Mouse (Mus musculus): ENCODE results near the gene Col4a3bp. TPM values are rescaled to one million over a fixed set of nuclear protein-coding genes. Genes with fewer than 3 reads are reported as not detected.

The Col4a3bp gene
- polyA plus RNA-seq, 1 experiment from 2014 or later = 10.2 TPM

- Histone ChIP-seq H3K4me2 (ENCODE audit: low read depth, low read length) (no peak overlapping the region), H3K4me1 (ENCODE audit: control insufficient read depth, insufficient read depth, low read length) (0 out of 2 replicates have a peak, but pooled peaks cover 3% of the 10 kb centered on the region), H3K36me3 (ENCODE audit: control insufficient read depth, insufficient read depth, low read length) (no peaks in the 10 kb centered on the region), H3K27me3 (replicated peaks; ENCODE audit: control insufficient read depth, insufficient read depth, low read length) (no peaks in the 10 kb centered on the region), H3K4me3 (ENCODE audit: low read length) (no peak overlapping the region), H3K9me3 (ENCODE audit: control insufficient read depth, low read length) (no peaks in the 10 kb centered on the region), H3K9ac (ENCODE audit: low read depth, low read length) (no peak overlapping the region), H3K27ac (ENCODE audit: low read length) (no peak overlapping the region)
- ATAC-seq = no peak
- 8% methylated on average over 1 of the region's 1 CpGs for WGBS
These were observed 51.2 kb downstream of the Col4a3bp start for GRCm38 (mm10) chr13:96593621-96594020.

DNA sequence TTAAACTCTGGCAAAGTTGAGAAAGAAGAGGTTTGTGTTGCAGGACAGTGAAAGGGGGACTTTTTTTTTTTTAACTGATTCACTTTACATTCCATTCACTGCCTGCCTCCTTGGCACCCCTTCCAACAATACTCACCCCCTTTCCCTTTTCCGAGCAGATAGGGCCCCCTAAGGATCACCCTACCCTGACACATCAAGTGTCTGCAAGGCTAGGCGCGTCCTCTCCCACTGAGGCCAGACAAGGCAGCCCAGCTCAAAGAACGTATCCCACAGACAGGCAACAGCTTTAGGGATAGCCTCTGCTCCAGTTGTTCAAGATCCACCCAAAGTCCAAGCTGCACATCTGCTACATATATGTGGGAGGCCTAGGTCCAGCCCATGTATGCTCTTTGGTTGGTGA is 51.7 kb downstream of the Col4a3bp start:
- Histone ChIP-seq H3K27me3 (replicated peaks; ENCODE audit: control insufficient read depth, insufficient read depth, low read length) (no peaks in the 10 kb centered on the region), H3K9ac (ENCODE audit: low read depth, low read length) (no peak overlapping the region), H3K4me2 (ENCODE audit: low read depth, low read length) (no peak overlapping the region), H3K4me3 (ENCODE audit: low read length) (no peak overlapping the region), H3K27ac (ENCODE audit: low read length) (no peak overlapping the region), H3K9me3 (ENCODE audit: control insufficient read depth, low read length) (no peaks in the 10 kb centered on the region), H3K36me3 (ENCODE audit: control insufficient read depth, insufficient read depth, low read length) (no peaks in the 10 kb centered on the region), H3K4me1 (ENCODE audit: control insufficient read depth, insufficient read depth, low read length) (0 out of 2 replicates have a peak, but pooled peaks cover 3% of the 10 kb centered on the region)
- 85% methylated on average over 4 of the region's 4 CpGs for WGBS
- ATAC-seq = no peak

GRCm38 (mm10) chr13:96599182-96599581 is 56.8 kb downstream of the Col4a3bp start:
- H3K4me2 ChIP-seq (ENCODE audit: low read depth, low read length) = no peak overlapping the region
- no peaks in the 10 kb centered on the region for H3K27me3 ChIP-seq (replicated peaks; ENCODE audit: control insufficient read depth, insufficient read depth, low read length)
- H3K9me3 ChIP-seq (ENCODE audit: control insufficient read depth, low read length) = no peaks in the 10 kb centered on the region
- no peaks in the 10 kb centered on the region for H3K36me3 ChIP-seq (ENCODE audit: control insufficient read depth, insufficient read depth, low read length)
- H3K9ac ChIP-seq (ENCODE audit: low read depth, low read length) = no peak overlapping the region
- H3K4me3 ChIP-seq (ENCODE audit: low read length) = no peak overlapping the region
- WGBS = 83% methylated on average over 9 of the region's 9 CpGs
- H3K4me1 ChIP-seq (ENCODE audit: control insufficient read depth, insufficient read depth, low read length) = 0 out of 2 replicates have a peak, but pooled peaks cover under 1% of the 10 kb centered on the region
- no peak overlapping the region for H3K27ac ChIP-seq (ENCODE audit: low read length)
- no peak for ATAC-seq

DNA sequence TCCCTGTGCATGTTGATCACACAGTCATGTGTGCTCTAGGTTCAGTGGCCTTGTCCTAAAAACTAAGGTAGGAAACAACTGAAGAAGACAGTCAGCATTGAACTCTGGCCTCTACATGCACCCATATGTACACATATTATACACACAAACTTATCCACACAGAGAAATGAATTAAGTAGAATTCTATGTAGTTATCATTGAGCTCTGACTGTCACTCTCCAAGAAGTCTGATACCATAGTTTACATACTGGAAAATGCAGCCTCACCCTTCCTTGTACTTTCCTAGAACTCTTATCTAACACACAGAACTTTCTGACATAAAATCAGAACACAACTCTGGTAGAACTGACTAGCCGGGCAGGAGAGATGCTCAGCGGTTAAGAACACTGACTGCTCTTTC is 61.8 kb downstream of the Col4a3bp start:
- Histone ChIP-seq H3K36me3 (ENCODE audit: control insufficient read depth, insufficient read depth, low read length) (0 out of 2 replicates have a peak, but pooled peaks cover 2% of the 10 kb centered on the region), H3K9ac (ENCODE audit: low read depth, low read length) (no peak overlapping the region), H3K4me2 (ENCODE audit: low read depth, low read length) (no peak overlapping the region), H3K9me3 (ENCODE audit: control insufficient read depth, low read length) (no peaks in the 10 kb centered on the region), H3K27me3 (replicated peaks; ENCODE audit: control insufficient read depth, insufficient read depth, low read length) (no peaks in the 10 kb centered on the region), H3K4me1 (ENCODE audit: control insufficient read depth, insufficient read depth, low read length) (no peaks in the 10 kb centered on the region), H3K27ac (ENCODE audit: low read length) (no peak overlapping the region), H3K4me3 (ENCODE audit: low read length) (no peak overlapping the region)
- ATAC-seq = no peak
- 91% methylated on average over 2 of the region's 2 CpGs for WGBS

DNA sequence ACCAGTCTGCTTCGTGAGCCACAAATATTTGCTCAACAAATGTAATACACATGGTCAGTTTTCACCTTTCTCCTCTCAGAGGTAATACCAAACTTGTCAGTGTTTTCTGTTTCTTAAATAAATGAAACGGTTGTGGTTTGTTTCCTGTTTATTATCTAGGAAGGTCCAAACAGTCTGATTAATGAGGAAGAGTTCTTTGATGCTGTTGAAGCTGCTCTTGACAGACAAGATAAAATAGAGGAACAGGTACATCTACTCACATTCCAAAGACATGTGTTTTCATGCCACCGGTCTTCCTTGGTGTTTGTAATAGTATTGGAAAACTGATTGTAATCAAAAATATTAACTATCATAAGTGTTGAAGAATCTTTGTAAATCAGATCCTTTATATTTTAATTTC is 72.2 kb downstream of the Col4a3bp start:
- Histone ChIP-seq H3K27me3 (replicated peaks; ENCODE audit: control insufficient read depth, insufficient read depth, low read length) (no peaks in the 10 kb centered on the region), H3K9me3 (ENCODE audit: control insufficient read depth, low read length) (no peaks in the 10 kb centered on the region), H3K4me2 (ENCODE audit: low read depth, low read length) (no peak overlapping the region), H3K36me3 (ENCODE audit: control insufficient read depth, insufficient read depth, low read length) (no peaks in the 10 kb centered on the region; the same call in 1 of the 2 replicates), H3K4me1 (ENCODE audit: control insufficient read depth, insufficient read depth, low read length) (no peaks in the 10 kb centered on the region), H3K9ac (ENCODE audit: low read depth, low read length) (no peak overlapping the region), H3K27ac (ENCODE audit: low read length) (no peak overlapping the region), H3K4me3 (ENCODE audit: low read length) (no peak overlapping the region)
- 84% methylated on average over 3 of the region's 3 CpGs for WGBS
- ATAC-seq = no peak

DNA sequence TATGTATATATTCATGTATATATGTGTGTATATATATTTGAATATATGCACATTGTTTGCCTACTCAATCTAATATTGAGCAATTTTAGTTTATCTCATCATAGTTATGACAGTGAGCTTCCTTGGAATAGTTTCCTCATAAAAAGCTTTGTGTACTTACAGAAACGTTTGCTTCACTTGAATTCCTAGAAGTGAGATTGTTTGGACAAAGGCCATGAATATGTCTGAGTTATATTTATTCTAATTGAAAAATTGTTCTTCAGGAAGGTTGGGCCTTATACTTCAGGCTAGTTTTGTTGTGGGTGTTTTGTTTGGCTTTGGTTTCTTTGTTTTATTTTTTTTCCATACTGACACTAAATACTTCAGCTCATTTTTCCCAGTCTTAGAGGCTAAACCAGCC is 78.5 kb downstream of the Col4a3bp start:
- H3K27ac ChIP-seq (ENCODE audit: low read length) = no peak overlapping the region
- H3K4me2 ChIP-seq (ENCODE audit: low read depth, low read length) = no peak overlapping the region
- no peak overlapping the region for H3K4me3 ChIP-seq (ENCODE audit: low read length)
- H3K4me1 ChIP-seq (ENCODE audit: control insufficient read depth, insufficient read depth, low read length) = no peaks in the 10 kb centered on the region
- H3K27me3 ChIP-seq (replicated peaks; ENCODE audit: control insufficient read depth, insufficient read depth, low read length) = no peaks in the 10 kb centered on the region
- 25% methylated on average over 1 of the region's 1 CpGs for WGBS
- no peak overlapping the region for H3K9ac ChIP-seq (ENCODE audit: low read depth, low read length)
- ATAC-seq = no peak
- H3K36me3 ChIP-seq (ENCODE audit: control insufficient read depth, insufficient read depth, low read length) = no peaks in the 10 kb centered on the region
- no peaks in the 10 kb centered on the region for H3K9me3 ChIP-seq (ENCODE audit: control insufficient read depth, low read length)

DNA sequence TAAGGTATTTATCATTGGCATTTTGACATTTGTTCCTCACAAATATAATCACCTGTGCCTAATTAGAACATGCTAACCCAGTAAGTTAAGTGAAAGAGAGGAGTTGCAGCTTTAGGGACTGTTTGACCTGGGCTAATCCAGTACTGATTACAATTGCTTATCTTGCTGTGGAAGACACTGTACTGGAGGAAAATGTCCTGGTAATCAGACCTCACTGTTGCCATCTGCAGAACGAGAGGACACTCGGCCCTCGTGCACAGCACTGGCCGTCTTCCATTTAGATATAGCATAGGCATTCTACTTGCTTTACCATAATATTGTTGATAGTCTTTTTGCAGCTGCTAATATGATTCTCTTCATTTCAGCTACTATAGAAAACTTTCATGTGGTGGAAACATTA is 88.0 kb downstream of the Col4a3bp start:
- Histone ChIP-seq H3K9me3 (ENCODE audit: control insufficient read depth, low read length) (no peaks in the 10 kb centered on the region), H3K27ac (ENCODE audit: low read length) (no peak overlapping the region), H3K4me3 (ENCODE audit: low read length) (no peak overlapping the region), H3K4me2 (ENCODE audit: low read depth, low read length) (no peak overlapping the region), H3K4me1 (ENCODE audit: control insufficient read depth, insufficient read depth, low read length) (no peaks in the 10 kb centered on the region), H3K9ac (ENCODE audit: low read depth, low read length) (no peak overlapping the region), H3K27me3 (replicated peaks; ENCODE audit: control insufficient read depth, insufficient read depth, low read length) (no peaks in the 10 kb centered on the region), H3K36me3 (ENCODE audit: control insufficient read depth, insufficient read depth, low read length) (peaks cover 10% of the 10 kb centered on the region)
- no peak for ATAC-seq
- WGBS = 94% methylated on average over 4 of the region's 4 CpGs

DNA sequence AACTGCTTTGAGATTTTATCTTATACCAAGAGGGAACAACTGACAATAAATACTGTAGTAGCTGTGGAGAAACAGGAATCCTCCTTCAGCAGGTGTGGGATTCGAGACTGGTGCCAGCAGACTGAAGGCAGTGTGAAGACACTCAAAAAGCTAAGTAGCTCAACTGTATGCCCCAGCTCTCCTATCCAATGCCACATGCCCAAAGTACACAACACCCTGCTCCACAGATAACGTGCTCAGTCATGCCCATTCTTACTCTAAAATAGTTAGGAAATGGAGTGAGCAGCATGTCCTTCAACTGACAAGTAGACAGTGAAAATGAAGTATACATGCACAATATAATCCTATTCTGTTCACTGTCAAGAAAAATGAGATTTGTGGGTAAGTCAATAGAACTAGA is 101.8 kb downstream of the Col4a3bp start:
- 73% methylated on average over 2 of the region's 2 CpGs for WGBS

GRCm38 (mm10) chr13:96645822-96646221 is 103.4 kb downstream of the Col4a3bp start:
- ATAC-seq = no peak
- no peaks in the 10 kb centered on the region for H3K4me1 ChIP-seq (ENCODE audit: control insufficient read depth, insufficient read depth, low read length)
- H3K9ac ChIP-seq (ENCODE audit: low read depth, low read length) = no peak overlapping the region
- WGBS = 63% methylated on average over 5 of the region's 5 CpGs
- no peaks in the 10 kb centered on the region for H3K27me3 ChIP-seq (replicated peaks; ENCODE audit: control insufficient read depth, insufficient read depth, low read length)
- H3K9me3 ChIP-seq (ENCODE audit: control insufficient read depth, low read length) = no peaks in the 10 kb centered on the region
- H3K4me3 ChIP-seq (ENCODE audit: low read length) = no peak overlapping the region
- peaks cover 10% of the 10 kb centered on the region; the same call in 1 of the 2 replicates for H3K36me3 ChIP-seq (ENCODE audit: control insufficient read depth, insufficient read depth, low read length)
- H3K27ac ChIP-seq (ENCODE audit: low read length) = no peak overlapping the region
- no peak overlapping the region for H3K4me2 ChIP-seq (ENCODE audit: low read depth, low read length)

More for the DNA sequence above, 101.8 kb downstream of the Col4a3bp start:
- Histone ChIP-seq H3K4me2 (ENCODE audit: low read depth, low read length) (no peak overlapping the region), H3K27ac (ENCODE audit: low read length) (no peak overlapping the region), H3K27me3 (replicated peaks; ENCODE audit: control insufficient read depth, insufficient read depth, low read length) (no peaks in the 10 kb centered on the region), H3K9ac (ENCODE audit: low read depth, low read length) (no peak overlapping the region), H3K4me1 (ENCODE audit: control insufficient read depth, insufficient read depth, low read length) (no peaks in the 10 kb centered on the region), H3K4me3 (ENCODE audit: low read length) (no peak overlapping the region), H3K9me3 (ENCODE audit: control insufficient read depth, low read length) (no peaks in the 10 kb centered on the region), H3K36me3 (ENCODE audit: control insufficient read depth, insufficient read depth, low read length) (peaks cover 4% of the 10 kb centered on the region; the same call in 1 of the 2 replicates)
- no peak for ATAC-seq

DNA sequence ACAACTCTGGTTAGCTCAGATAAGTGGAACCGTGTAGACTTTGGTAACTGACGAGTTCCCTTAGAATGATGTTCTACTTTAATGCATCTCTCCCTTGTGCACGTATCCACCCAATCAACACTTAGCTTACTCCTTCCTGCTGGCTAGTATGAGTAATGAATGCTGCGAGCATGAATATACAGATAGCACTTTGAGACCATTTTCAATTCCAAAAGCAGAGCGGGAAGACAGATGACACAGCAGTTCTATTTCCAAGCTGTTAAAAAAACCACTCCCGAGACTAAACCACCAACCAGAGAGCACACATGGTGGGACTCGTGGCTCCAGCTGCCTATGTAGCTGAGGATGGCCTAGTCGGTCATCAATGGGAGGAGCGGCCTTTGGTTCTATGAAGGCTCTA is 110.6 kb downstream of the Col4a3bp start:
- 83% methylated on average over 9 of the region's 9 CpGs for WGBS
- Histone ChIP-seq H3K4me1 (ENCODE audit: control insufficient read depth, insufficient read depth, low read length) (no peaks in the 10 kb centered on the region), H3K9ac (ENCODE audit: low read depth, low read length) (no peak overlapping the region), H3K27me3 (replicated peaks; ENCODE audit: control insufficient read depth, insufficient read depth, low read length) (no peaks in the 10 kb centered on the region), H3K36me3 (ENCODE audit: control insufficient read depth, insufficient read depth, low read length) (peaks cover 27% of the 10 kb centered on the region), H3K4me3 (ENCODE audit: low read length) (no peak overlapping the region), H3K27ac (ENCODE audit: low read length) (no peak overlapping the region), H3K9me3 (ENCODE audit: control insufficient read depth, low read length) (no peaks in the 10 kb centered on the region), H3K4me2 (ENCODE audit: low read depth, low read length) (no peak overlapping the region)
- no peak for ATAC-seq
